Mouse (Mus musculus): ENCODE results near the gene Abcb5. TPM values are rescaled to one million over a fixed set of nuclear protein-coding genes. Genes with fewer than 3 reads are reported as not detected.

The Abcb5 gene
- polyA plus RNA-seq, 2 experiments = 0.03 TPM; not detected in 1

DNA sequence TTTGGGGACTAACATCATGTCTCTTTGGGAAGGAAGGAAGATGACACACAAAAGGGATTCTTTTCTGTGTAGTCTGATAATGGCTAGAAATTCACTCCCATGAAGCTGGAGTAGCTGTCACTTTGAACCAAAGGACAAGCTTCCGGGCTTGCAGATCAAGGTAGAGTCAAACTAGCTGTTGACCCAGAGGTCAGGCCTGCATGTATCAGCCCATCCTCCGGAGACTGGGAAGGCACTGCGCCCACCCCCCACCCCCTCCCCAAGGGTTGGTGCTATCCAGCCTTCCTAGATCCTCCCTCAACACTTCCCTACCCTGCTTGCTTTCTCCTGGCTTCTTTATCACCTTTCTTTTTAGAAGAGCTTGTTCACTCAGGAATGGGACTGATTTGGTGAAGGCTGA is 112.9 kb downstream of the Abcb5 start:
- 4% methylated on average over 3 of the region's 3 CpGs for WGBS
- no peak for ATAC-seq (ENCODE audit: low FRiP score, low read depth)
- no peak for DNase-seq (ENCODE audit: low spot score)
- TF ChIP-seq POLR2A (IDR thresholded peaks at IDR 0.05; ENCODE audit: borderline replicate concordance, extremely low read depth, insufficient read depth, insufficient read length) = no peak
- Histone ChIP-seq H3K27me3 (ENCODE audit: control insufficient read depth, insufficient read depth, low read length) (peaks cover 84% of the 10 kb centered on the region), H3K27ac (replicated peaks; ENCODE audit: low read depth, low read length) (no peak overlapping the region), H3K4me1 (ENCODE audit: control insufficient read depth, insufficient read depth, low read length) (peaks cover 5% of the 10 kb centered on the region), H3K4me3 (replicated peaks; ENCODE audit: low read length) (no peak overlapping the region), H3K36me3 (ENCODE audit: control insufficient read depth, insufficient read depth, low read length) (no peaks in the 10 kb centered on the region), H3K9ac (ENCODE audit: low read depth, low read length, severe bottlenecking) (no peak overlapping the region), H3K4me2 (replicated peaks; ENCODE audit: low read depth, low read length, severe bottlenecking) (no peak overlapping the region), H3K9me3 (ENCODE audit: control insufficient read depth, low read length) (no peaks in the 10 kb centered on the region)

DNA sequence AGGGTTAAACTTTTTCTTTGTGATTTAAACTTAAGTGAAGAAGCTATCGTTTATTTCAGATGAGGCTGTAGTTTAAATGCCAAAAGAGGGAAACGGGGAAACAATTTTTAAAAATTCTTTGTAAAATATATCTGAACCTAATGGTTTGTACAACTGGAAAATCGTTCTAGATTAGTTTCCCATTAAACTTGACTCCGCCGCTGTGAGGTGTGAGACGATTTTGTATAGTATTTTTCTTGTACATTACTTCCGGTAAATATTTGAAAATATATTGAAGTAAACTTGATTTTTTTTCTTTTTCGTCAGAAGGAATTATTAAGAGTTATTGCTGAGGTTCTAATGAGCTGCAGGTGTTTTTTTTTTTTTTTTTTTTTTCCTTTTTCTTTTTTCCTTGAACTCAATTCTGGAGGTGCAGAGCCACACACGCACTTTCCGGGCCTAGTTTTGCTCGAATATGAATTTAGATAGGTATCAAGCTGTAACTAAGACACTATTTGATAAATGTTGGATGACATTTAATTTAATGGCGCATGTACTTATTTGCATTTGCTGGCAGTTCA is 115.3 kb downstream of the Abcb5 start:
- H3K4me3 ChIP-seq (replicated peaks; ENCODE audit: low read length) = no peak overlapping the region
- no peak overlapping the region for H3K4me2 ChIP-seq (replicated peaks; ENCODE audit: low read depth, low read length, severe bottlenecking)
- no peak for TF ChIP-seq POLR2A (IDR thresholded peaks at IDR 0.05; ENCODE audit: borderline replicate concordance, extremely low read depth, insufficient read depth, insufficient read length)
- no peak overlapping the region for H3K27ac ChIP-seq (replicated peaks; ENCODE audit: low read depth, low read length)
- peaks cover 10% of the 10 kb centered on the region for H3K4me1 ChIP-seq (ENCODE audit: control insufficient read depth, insufficient read depth, low read length)
- H3K36me3 ChIP-seq (ENCODE audit: control insufficient read depth, insufficient read depth, low read length) = no peaks in the 10 kb centered on the region
- no peaks in the 10 kb centered on the region for H3K9me3 ChIP-seq (ENCODE audit: control insufficient read depth, low read length)
- no peak overlapping the region for H3K9ac ChIP-seq (ENCODE audit: low read depth, low read length, severe bottlenecking)
- peaks cover 91% of the 10 kb centered on the region for H3K27me3 ChIP-seq (ENCODE audit: control insufficient read depth, insufficient read depth, low read length)
- WGBS = 19% methylated on average over 12 of the region's 12 CpGs
- ATAC-seq (ENCODE audit: low FRiP score, low read depth) (no peak), DNase-seq (ENCODE audit: low spot score) (no peak)

DNA sequence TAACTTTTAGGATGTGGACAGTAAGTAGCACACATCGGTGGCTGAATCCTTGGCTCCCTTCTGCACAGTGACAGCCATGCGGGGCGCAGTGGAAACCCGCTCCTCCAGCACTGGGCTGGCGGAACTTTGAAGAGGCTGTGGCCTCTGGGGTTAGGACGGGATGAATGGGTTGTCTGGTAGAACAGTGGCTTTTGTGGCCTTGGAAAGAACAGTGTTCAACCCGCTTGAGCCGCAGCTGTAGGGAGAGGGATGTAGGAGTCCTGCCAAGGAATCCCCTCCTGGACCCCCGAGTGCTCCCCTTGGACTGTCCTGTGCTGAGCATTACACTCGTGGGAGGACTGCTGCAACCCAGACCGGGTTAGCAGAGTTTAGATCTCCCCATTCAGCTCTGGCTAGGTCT is 116.2 kb downstream of the Abcb5 start:
- H3K36me3 ChIP-seq (ENCODE audit: control insufficient read depth, insufficient read depth, low read length) = no peaks in the 10 kb centered on the region
- H3K4me1 ChIP-seq (ENCODE audit: control insufficient read depth, insufficient read depth, low read length) = peaks cover 10% of the 10 kb centered on the region
- peak overlapping the region; percentile 7; the same call in 1 of the 2 replicates for H3K4me3 ChIP-seq (replicated peaks; ENCODE audit: low read length)
- no peaks in the 10 kb centered on the region for H3K9me3 ChIP-seq (ENCODE audit: control insufficient read depth, low read length)
- DNase-seq (ENCODE audit: low spot score) (no peak), ATAC-seq (ENCODE audit: low FRiP score, low read depth) (no peak)
- H3K9ac ChIP-seq (ENCODE audit: low read depth, low read length, severe bottlenecking) = no peak overlapping the region
- 3% methylated on average over 11 of the region's 11 CpGs for WGBS
- no peak overlapping the region for H3K27ac ChIP-seq (replicated peaks; ENCODE audit: low read depth, low read length)
- no peak for TF ChIP-seq POLR2A (IDR thresholded peaks at IDR 0.05; ENCODE audit: borderline replicate concordance, extremely low read depth, insufficient read depth, insufficient read length)
- H3K4me2 ChIP-seq (replicated peaks; ENCODE audit: low read depth, low read length, severe bottlenecking) = no peak overlapping the region
- H3K27me3 ChIP-seq (ENCODE audit: control insufficient read depth, insufficient read depth, low read length) = peaks cover 92% of the 10 kb centered on the region

DNA sequence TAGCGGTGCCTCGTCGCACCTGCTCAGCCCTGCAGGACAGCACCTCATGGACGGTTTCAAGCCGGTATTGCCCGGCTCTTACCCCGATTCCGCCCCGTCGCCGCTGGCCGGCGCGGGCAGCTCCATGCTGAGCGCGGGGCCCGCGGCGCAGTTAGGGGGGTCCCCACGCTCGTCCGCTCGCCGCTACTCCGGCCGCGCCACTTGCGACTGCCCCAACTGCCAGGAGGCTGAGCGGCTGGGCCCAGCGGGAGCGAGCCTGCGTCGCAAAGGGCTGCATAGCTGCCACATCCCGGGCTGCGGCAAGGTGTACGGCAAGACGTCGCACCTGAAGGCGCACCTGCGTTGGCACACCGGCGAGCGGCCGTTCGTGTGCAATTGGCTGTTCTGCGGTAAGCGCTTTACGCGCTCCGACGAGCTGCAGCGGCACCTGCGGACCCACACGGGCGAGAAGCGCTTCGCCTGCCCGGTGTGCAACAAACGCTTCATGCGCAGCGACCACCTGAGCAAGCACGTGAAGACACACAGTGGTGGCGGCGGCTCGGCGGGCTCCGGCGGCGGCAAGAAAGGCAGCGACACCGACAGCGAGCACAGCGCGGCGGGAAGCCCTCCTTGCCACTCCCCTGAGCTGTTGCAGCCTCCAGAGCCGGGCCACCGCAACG is 116.9 kb downstream of the Abcb5 start:
- H3K9me3 ChIP-seq (ENCODE audit: control insufficient read depth, low read length) = no peaks in the 10 kb centered on the region
- ATAC-seq (ENCODE audit: low FRiP score, low read depth) (0 out of 2 replicates have a peak, but pooled peaks have one; percentile 3), DNase-seq (ENCODE audit: low spot score) (no peak)
- no peak for TF ChIP-seq POLR2A (IDR thresholded peaks at IDR 0.05; ENCODE audit: borderline replicate concordance, extremely low read depth, insufficient read depth, insufficient read length)
- peak overlapping the region; percentile 46 for H3K4me2 ChIP-seq (replicated peaks; ENCODE audit: low read depth, low read length, severe bottlenecking)
- no peaks in the 10 kb centered on the region for H3K36me3 ChIP-seq (ENCODE audit: control insufficient read depth, insufficient read depth, low read length)
- no peak overlapping the region for H3K27ac ChIP-seq (replicated peaks; ENCODE audit: low read depth, low read length)
- peaks cover 7% of the 10 kb centered on the region for H3K4me1 ChIP-seq (ENCODE audit: control insufficient read depth, insufficient read depth, low read length)
- WGBS = 1% methylated on average over 54 of the region's 78 CpGs
- no peak overlapping the region for H3K9ac ChIP-seq (ENCODE audit: low read depth, low read length, severe bottlenecking)
- peak overlapping the region; percentile 42 for H3K4me3 ChIP-seq (replicated peaks; ENCODE audit: low read length)
- peaks cover 92% of the 10 kb centered on the region for H3K27me3 ChIP-seq (ENCODE audit: control insufficient read depth, insufficient read depth, low read length)

DNA sequence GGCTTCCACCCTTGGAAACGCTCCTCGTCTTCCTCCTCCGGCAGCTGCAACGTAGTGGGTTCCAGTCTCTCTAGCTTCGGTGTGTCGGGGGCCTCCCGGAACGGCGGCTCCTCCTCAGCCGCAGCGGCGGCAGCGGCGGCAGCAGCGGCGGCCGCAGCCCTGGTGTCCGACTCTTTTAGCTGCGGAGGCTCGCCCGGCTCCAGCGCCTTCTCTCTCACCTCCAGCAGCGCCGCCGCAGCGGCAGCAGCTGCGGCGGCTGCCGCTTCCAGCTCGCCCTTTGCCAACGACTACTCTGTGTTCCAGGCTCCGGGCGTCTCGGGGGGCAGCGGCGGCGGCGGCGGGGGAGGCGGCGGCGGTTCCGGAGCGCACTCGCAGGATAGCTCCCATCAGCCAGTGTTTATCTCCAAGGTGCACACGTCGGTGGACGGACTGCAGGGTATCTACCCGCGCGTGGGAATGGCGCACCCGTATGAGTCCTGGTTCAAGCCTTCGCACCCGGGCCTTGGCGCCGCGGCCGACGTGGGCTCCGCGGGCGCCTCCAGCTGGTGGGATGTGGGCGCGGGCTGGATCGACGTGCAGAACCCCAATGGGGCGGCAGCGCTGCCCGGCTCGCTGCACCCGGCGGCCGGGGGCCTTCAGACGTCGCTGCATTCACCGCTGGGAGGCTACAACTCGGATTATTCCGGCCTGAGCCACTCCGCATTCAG is 117.6 kb downstream of the Abcb5 start:
- DNase-seq (ENCODE audit: low spot score) = no peak
- peak overlapping the region; percentile 43; the same call in 1 of the 2 replicates for H3K9ac ChIP-seq (ENCODE audit: low read depth, low read length, severe bottlenecking)
- under 1% methylated on average over 60 of the region's 80 CpGs for WGBS

More for the DNA sequence above, 117.6 kb downstream of the Abcb5 start:
- Histone ChIP-seq H3K27ac (replicated peaks; ENCODE audit: low read depth, low read length) (no peak overlapping the region), H3K4me1 (ENCODE audit: control insufficient read depth, insufficient read depth, low read length) (peaks cover 5% of the 10 kb centered on the region), H3K9me3 (ENCODE audit: control insufficient read depth, low read length) (no peaks in the 10 kb centered on the region), H3K27me3 (ENCODE audit: control insufficient read depth, insufficient read depth, low read length) (peaks cover 92% of the 10 kb centered on the region), H3K4me2 (replicated peaks; ENCODE audit: low read depth, low read length, severe bottlenecking) (peak overlapping the region; percentile 46), H3K4me3 (replicated peaks; ENCODE audit: low read length) (peak overlapping the region; percentile 42), H3K36me3 (ENCODE audit: control insufficient read depth, insufficient read depth, low read length) (no peaks in the 10 kb centered on the region)
- TF ChIP-seq POLR2A (IDR thresholded peaks at IDR 0.05; ENCODE audit: borderline replicate concordance, extremely low read depth, insufficient read depth, insufficient read length) = no peak
- ATAC-seq (ENCODE audit: low FRiP score, low read depth) = 0 out of 2 replicates have a peak, but pooled peaks have one; percentile 24

Data from limb, embryonic 14.5 days (tissue).